ENCODE assay signal across 10 mouse cellular contexts in genomic region chr7:83036397-83036796, GRCm38 (mm10).
DNase-seq lines count a peak whose midpoint lies in the region; ATAC-seq lines count a peak whose summit lies in the region.
"Had no signal": no experiment of that assay in that cellular context is flagged by ENCODE, and none has a peak within 500 bp of the region (broad histone marks: within the 10 kb centered on the region; RNA-seq: fewer than 3 reads in every experiment).

No protein-coding gene starts in this region.

- H3K27me3 ChIP-seq in midbrain, embryonic 10.5 days (ENCODE audit: low read depth, poor library complexity, severe bottlenecking): peaks cover 25% of the 10 kb centered on the region
- H3K27me3 ChIP-seq in midbrain, embryonic 14.5 days (ENCODE audit: control insufficient read depth, insufficient read depth, low read length): no peaks in the 10 kb centered on the region
- H3K27me3 ChIP-seq in forebrain, embryonic 14.5 days (replicated peaks; ENCODE audit: control insufficient read depth, insufficient read depth, low read length): no peaks in the 10 kb centered on the region
- no peaks in the 10 kb centered on the region for H3K27me3 ChIP-seq in stomach, embryonic 16.5 days (ENCODE audit: control insufficient read depth, insufficient read depth, low read length)
- H3K27me3 ChIP-seq in kidney, embryonic 14.5 days (ENCODE audit: control insufficient read depth, insufficient read depth, low read length): no peaks in the 10 kb centered on the region
- H3K27me3 ChIP-seq: hindbrain, embryonic 15.5 days had no signal

- ATAC-seq in midbrain, embryonic 14.5 days (ENCODE audit: low FRiP score, low TSS enrichment): no peak
- no peak for ATAC-seq in forebrain, embryonic 14.5 days
- peak; percentile 39; the same call in 1 of the 2 replicates for ATAC-seq in stomach, embryonic 16.5 days (ENCODE audit: insufficient read depth, low FRiP score)
- no peak for ATAC-seq in kidney, embryonic 14.5 days (ENCODE audit: low FRiP score, low TSS enrichment)
- ATAC-seq: liver, postnatal 0 days had no signal

- no peak overlapping the region for H3K4me2 ChIP-seq in midbrain, embryonic 14.5 days (ENCODE audit: low read length)
- no peak overlapping the region for H3K4me2 ChIP-seq in forebrain, embryonic 14.5 days (ENCODE audit: low read length)
- no peak overlapping the region for H3K4me2 ChIP-seq in stomach, embryonic 16.5 days (ENCODE audit: low read depth, low read length)
- H3K4me2 ChIP-seq in kidney, embryonic 14.5 days (replicated peaks; ENCODE audit: low read depth, low read length): no peak overlapping the region
- H3K4me2 ChIP-seq: hindbrain, embryonic 15.5 days had no signal

- DNase-seq in midbrain, embryonic 10.5 days (ENCODE audit: low spot score): peak; percentile 31
- no peak for DNase-seq in midbrain, embryonic 14.5 days
- peak; percentile 29 for DNase-seq in forebrain, embryonic 14.5 days (ENCODE audit: low spot score)
- DNase-seq in heart, adult 9 months (ENCODE audit: low spot score in 2 of 2): peak; percentile 20 to 35
- no peak for DNase-seq in layer of hippocampus, postnatal 25 days (ENCODE audit: extremely low spot score in 1 of 2, low spot score in 1 of 2)
- DNase-seq: liver, postnatal 0 days had no signal

- no peaks in the 10 kb centered on the region for H3K36me3 ChIP-seq in midbrain, embryonic 10.5 days
- H3K36me3 ChIP-seq in midbrain, embryonic 14.5 days (ENCODE audit: control insufficient read depth, insufficient read depth, low read length): no peaks in the 10 kb centered on the region
- no peaks in the 10 kb centered on the region for H3K36me3 ChIP-seq in forebrain, embryonic 14.5 days (ENCODE audit: control insufficient read depth, insufficient read depth, low read length)
- no peaks in the 10 kb centered on the region for H3K36me3 ChIP-seq in stomach, embryonic 16.5 days (ENCODE audit: control insufficient read depth, insufficient read depth, low read length)
- no peaks in the 10 kb centered on the region for H3K36me3 ChIP-seq in kidney, embryonic 14.5 days (ENCODE audit: control insufficient read depth, insufficient read depth, low read length)
- H3K36me3 ChIP-seq: G1E; hindbrain, embryonic 15.5 days had no signal

- WGBS in midbrain, embryonic 10.5 days: 29% methylated on average over 2 of the region's 2 CpGs
- WGBS in midbrain, embryonic 14.5 days: 19% methylated on average over 2 of the region's 2 CpGs
- WGBS in forebrain, embryonic 14.5 days: 50% methylated on average over 2 of the region's 2 CpGs
- 47% methylated on average over 2 of the region's 2 CpGs for whole genome bisulfite sequencing in stomach, embryonic 16.5 days
- 67% methylated on average over 2 of the region's 2 CpGs for WGBS in kidney, embryonic 14.5 days

- H3K27ac ChIP-seq in midbrain, embryonic 10.5 days (replicated peaks): peak overlapping the region; percentile 83
- H3K27ac ChIP-seq in midbrain, embryonic 14.5 days (replicated peaks; ENCODE audit: low read depth, low read length): no peak overlapping the region
- H3K27ac ChIP-seq in forebrain, embryonic 14.5 days (ENCODE audit: low read depth, low read length): no peak overlapping the region
- H3K27ac ChIP-seq in stomach, embryonic 16.5 days (ENCODE audit: low read length): no peak overlapping the region
- H3K27ac ChIP-seq in kidney, embryonic 14.5 days (ENCODE audit: low read depth, low read length): no peak overlapping the region
- H3K27ac ChIP-seq: hindbrain, embryonic 15.5 days had no signal

- peaks cover 35% of the 10 kb centered on the region for H3K4me1 ChIP-seq in midbrain, embryonic 10.5 days
- H3K4me1 ChIP-seq in midbrain, embryonic 14.5 days (ENCODE audit: control insufficient read depth, insufficient read depth, low read length): no peaks in the 10 kb centered on the region; the same call in 1 of the 2 replicates
- H3K4me1 ChIP-seq in forebrain, embryonic 14.5 days (ENCODE audit: control insufficient read depth, insufficient read depth, low read length): peaks cover 4% of the 10 kb centered on the region; the same call in 1 of the 2 replicates
- H3K4me1 ChIP-seq in stomach, embryonic 16.5 days (ENCODE audit: control insufficient read depth, insufficient read depth, low read length): no peaks in the 10 kb centered on the region
- H3K4me1 ChIP-seq in kidney, embryonic 14.5 days (ENCODE audit: control insufficient read depth, insufficient read depth, low read length): no peaks in the 10 kb centered on the region
- H3K4me1 ChIP-seq: hindbrain, embryonic 15.5 days had no signal

- no peak overlapping the region for H3K9ac ChIP-seq in midbrain, embryonic 14.5 days (replicated peaks; ENCODE audit: low read length)
- no peak overlapping the region for H3K9ac ChIP-seq in forebrain, embryonic 14.5 days (ENCODE audit: low read length)
- no peak overlapping the region for H3K9ac ChIP-seq in stomach, embryonic 16.5 days (ENCODE audit: low read length)
- no peak overlapping the region for H3K9ac ChIP-seq in kidney, embryonic 14.5 days (ENCODE audit: low read depth, low read length)
- H3K9ac ChIP-seq: hindbrain, embryonic 15.5 days; liver, postnatal 0 days had no signal

- no peaks in the 10 kb centered on the region for H3K9me3 ChIP-seq in midbrain, embryonic 10.5 days (replicated peaks)
- H3K9me3 ChIP-seq in midbrain, embryonic 14.5 days (ENCODE audit: control insufficient read depth, low read length): no peaks in the 10 kb centered on the region
- H3K9me3 ChIP-seq in forebrain, embryonic 14.5 days (replicated peaks; ENCODE audit: control insufficient read depth, low read length): no peaks in the 10 kb centered on the region
- H3K9me3 ChIP-seq in stomach, embryonic 16.5 days (replicated peaks; ENCODE audit: control insufficient read depth, low read length): no peaks in the 10 kb centered on the region
- no peaks in the 10 kb centered on the region for H3K9me3 ChIP-seq in kidney, embryonic 14.5 days (ENCODE audit: control insufficient read depth, low read length)
- H3K9me3 ChIP-seq: G1E; hindbrain, embryonic 15.5 days had no signal

- no peak overlapping the region for H3K4me3 ChIP-seq in midbrain, embryonic 10.5 days
- H3K4me3 ChIP-seq in midbrain, embryonic 14.5 days (replicated peaks; ENCODE audit: low read depth, low read length): no peak overlapping the region
- H3K4me3 ChIP-seq in forebrain, embryonic 14.5 days (ENCODE audit: low read depth, low read length): no peak overlapping the region
- no peak overlapping the region for H3K4me3 ChIP-seq in stomach, embryonic 16.5 days (replicated peaks; ENCODE audit: low read length)
- no peak overlapping the region for H3K4me3 ChIP-seq in kidney, embryonic 14.5 days (ENCODE audit: low read length)
- H3K4me3 ChIP-seq: hindbrain, embryonic 15.5 days had no signal

Comparison
In these comparisons a context has a peak if more than half of its experiments do, and no peak if none do; other contexts are left out.
1. DNase-seq: peak in midbrain, embryonic 10.5 days (single experiment), forebrain, embryonic 14.5 days (single experiment) and heart, adult 9 months (2 of 2); none in midbrain, embryonic 14.5 days (single experiment) and layer of hippocampus, postnatal 25 days (0 of 2).